Mouse (Mus musculus) stomach, embryonic 15.5 days (tissue): ENCODE measurements around the gene Six6. TPM values are rescaled to one million over a fixed set of nuclear protein-coding genes. Genes with fewer than 3 reads are reported as not detected.

Source experiments
- ATAC-seq: fragments of 200-750 bp; cut with Nextera tagmentation; 2 replicates; pipeline ENCODE4 v1.8.0; 2017; ENCODE audit warnings: low read depth, moderate number of reproducible peaks, moderate TSS enrichment; ENCODE audit not compliant: insufficient read depth, low FRiP score
- H3K27ac ChIP-seq: fragments of 300-500 bp; sonication (generic); 2 replicates; pipeline ENCODE4 v1.5.1; 2015; ENCODE audit warnings: mild to moderate bottlenecking, inconsistent platforms
- H3K27me3 ChIP-seq: fragments of 300-500 bp; sonication (generic); replicated peaks from 2 replicates; pipeline ENCODE4 v1.6.1; 2015; ENCODE audit warnings: inconsistent platforms
- H3K36me3 ChIP-seq: fragments of 300-500 bp; sonication (generic); 2 replicates; pipeline ENCODE4 v1.6.1; 2015; ENCODE audit warnings: inconsistent platforms
- H3K4me1 ChIP-seq: fragments of 300-500 bp; sonication (generic); 2 replicates; pipeline ENCODE4 v1.6.1; 2015; ENCODE audit warnings: inconsistent platforms
- H3K4me2 ChIP-seq: fragments of 300-500 bp; sonication (generic); 2 replicates; pipeline ENCODE4 v1.6.1; 2015; ENCODE audit warnings: mild to moderate bottlenecking, inconsistent platforms
- H3K4me3 ChIP-seq: fragments of 300-500 bp; sonication (generic); replicated peaks from 2 replicates; pipeline ENCODE4 v1.5.1; 2015; ENCODE audit warnings: inconsistent platforms
- H3K9ac ChIP-seq: fragments of 300-500 bp; sonication (generic); 2 replicates; pipeline ENCODE4 v1.6.1; 2015; ENCODE audit warnings: inconsistent platforms
- H3K9me3 ChIP-seq: fragments of 300-500 bp; sonication (generic); 2 replicates; pipeline ENCODE4 v1.6.1; 2016; ENCODE audit warnings: inconsistent platforms
- WGBS: fragments of 180-500 bp; shearing (Covaris S2); methylation state at CpG from one replicate; pipeline ENCODE4 v1.1.7; 2015; 5-methylcytosine and 5-hydroxymethylcytosine counted together
- polyA plus RNA-seq: library from polyadenylated mRNA; unstranded; fragments of >200 nt; fragmentation: Nextera tagmentation; extraction: Ambion mirVana; gene quantifications from 2 replicates; pipeline ENCODE4 v1.2.1, GENCODE M21; 2015

Gene Six6
- polyA plus RNA-seq, 1 experiment from 2014 or later: not detected

DNA sequence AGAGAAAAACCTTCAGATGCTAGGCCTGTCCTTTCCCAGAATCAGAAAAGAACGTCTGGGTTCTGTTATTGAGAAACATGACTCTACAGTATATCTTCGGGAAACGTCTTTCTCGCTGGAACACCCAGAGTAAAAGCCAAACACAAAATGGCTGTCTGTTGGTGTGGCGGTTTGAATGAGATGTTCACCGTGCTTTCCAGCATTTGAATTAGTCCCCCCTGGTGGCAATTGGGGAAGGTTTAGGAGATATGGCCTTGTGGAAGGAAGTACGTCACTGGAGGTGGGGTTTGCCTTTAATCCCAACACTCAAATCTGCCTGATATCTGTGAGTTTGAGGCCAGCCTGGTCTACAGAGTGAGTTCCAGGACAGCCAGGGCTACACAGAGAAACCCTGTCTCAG, 27.8 kb downstream of the Six6 start:
- H3K4me1 ChIP-seq: no peaks in the 10 kb centered on the region
- H3K27ac ChIP-seq: no peak overlapping the region
- no peaks in the 10 kb centered on the region for H3K36me3 ChIP-seq
- no peak overlapping the region for H3K4me2 ChIP-seq
- ATAC-seq: no peak
- 82% methylated on average over 7 of the region's 7 CpGs for WGBS
- H3K4me3 ChIP-seq: no peak overlapping the region
- peaks cover 3% of the 10 kb centered on the region; the same call in 1 of the 2 replicates for H3K27me3 ChIP-seq
- no peaks in the 10 kb centered on the region for H3K9me3 ChIP-seq
- no peak overlapping the region for H3K9ac ChIP-seq

DNA sequence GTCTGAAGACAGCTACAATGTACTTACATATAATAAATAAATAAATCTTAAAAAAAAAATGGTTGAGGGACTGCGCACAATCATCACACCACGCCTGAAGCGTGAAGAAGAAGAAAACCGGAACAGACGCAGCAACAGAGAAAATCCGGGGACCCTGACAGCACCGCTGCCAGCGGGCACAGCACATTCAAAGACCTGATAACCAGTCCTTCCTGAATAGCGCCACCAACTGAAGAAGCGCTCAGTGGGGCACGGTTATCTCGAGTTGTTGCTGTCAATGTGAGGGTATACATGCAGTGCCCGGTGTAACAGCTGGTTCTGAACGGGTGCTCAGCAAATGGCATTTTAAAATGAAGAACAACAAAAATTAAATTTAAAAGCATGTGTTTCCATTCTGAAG, 30.9 kb downstream of the Six6 start:
- H3K4me1 ChIP-seq: no peaks in the 10 kb centered on the region
- H3K36me3 ChIP-seq: no peaks in the 10 kb centered on the region
- no peak overlapping the region for H3K4me2 ChIP-seq
- H3K9ac ChIP-seq: no peak overlapping the region
- no peaks in the 10 kb centered on the region for H3K9me3 ChIP-seq
- no peak for ATAC-seq
- H3K27ac ChIP-seq: no peak overlapping the region
- WGBS: 68% methylated on average over 14 of the region's 14 CpGs
- no peak overlapping the region for H3K4me3 ChIP-seq
- peaks cover 3% of the 10 kb centered on the region; the same call in 1 of the 2 replicates for H3K27me3 ChIP-seq

DNA sequence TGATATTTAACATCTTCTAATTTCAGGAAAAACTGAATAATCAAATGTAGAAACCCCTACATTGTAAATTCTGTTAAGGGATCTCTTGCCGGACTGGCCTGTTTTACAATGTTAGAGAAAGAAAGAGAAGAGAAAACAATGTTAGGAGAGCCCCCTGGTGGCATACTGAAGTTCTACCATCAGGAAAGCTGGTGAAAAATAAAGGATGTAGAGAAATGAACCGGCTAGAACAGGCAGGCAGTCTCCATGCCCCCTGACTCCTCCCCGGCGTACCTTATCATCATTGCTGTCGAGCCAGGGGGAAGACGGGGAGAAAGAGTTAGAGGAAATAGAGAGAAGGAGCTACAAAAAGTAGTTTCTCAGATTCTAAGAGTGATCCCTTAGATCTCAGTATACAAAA, 33.5 kb downstream of the Six6 start:
- H3K27me3 ChIP-seq: peaks cover 3% of the 10 kb centered on the region; the same call in 1 of the 2 replicates
- H3K9ac ChIP-seq: no peak overlapping the region
- no peaks in the 10 kb centered on the region for H3K9me3 ChIP-seq
- H3K4me2 ChIP-seq: no peak overlapping the region
- 0 out of 2 replicates have a peak, but pooled peaks cover 4% of the 10 kb centered on the region for H3K4me1 ChIP-seq
- ATAC-seq: no peak
- no peak overlapping the region for H3K27ac ChIP-seq
- H3K4me3 ChIP-seq: no peak overlapping the region
- WGBS: 5% methylated on average over 6 of the region's 6 CpGs
- H3K36me3 ChIP-seq: no peaks in the 10 kb centered on the region

DNA sequence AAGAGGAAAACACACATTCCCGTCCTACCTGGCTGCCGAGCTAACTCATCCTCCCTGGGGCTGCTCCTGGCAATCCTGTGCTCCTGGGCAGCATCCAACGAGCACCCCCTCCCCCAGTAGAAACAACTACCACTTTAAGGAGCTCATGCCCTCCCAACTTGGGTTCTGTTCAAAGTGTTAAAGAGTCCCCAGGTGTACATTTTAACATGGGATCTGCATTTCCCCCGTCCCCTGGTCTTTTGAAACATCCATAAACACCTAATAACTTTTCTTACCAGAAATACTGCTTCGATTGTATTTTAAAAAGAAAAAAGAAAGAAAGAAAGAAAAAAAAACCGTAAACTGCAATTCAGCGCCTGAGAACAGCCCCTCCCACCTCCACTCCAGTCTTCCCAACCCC, 36.5 kb downstream of the Six6 start:
- 12% methylated on average over 7 of the region's 7 CpGs for WGBS
- no peaks in the 10 kb centered on the region for H3K36me3 ChIP-seq
- H3K27ac ChIP-seq: no peak overlapping the region
- ATAC-seq: no peak
- H3K9me3 ChIP-seq: no peaks in the 10 kb centered on the region
- 0 out of 2 replicates have a peak, but pooled peaks cover 4% of the 10 kb centered on the region for H3K4me1 ChIP-seq
- no peak overlapping the region; the same call in 1 of the 2 replicates for H3K4me3 ChIP-seq
- H3K4me2 ChIP-seq: peak overlapping the region; percentile 42
- no peaks in the 10 kb centered on the region for H3K27me3 ChIP-seq
- H3K9ac ChIP-seq: no peak overlapping the region

DNA sequence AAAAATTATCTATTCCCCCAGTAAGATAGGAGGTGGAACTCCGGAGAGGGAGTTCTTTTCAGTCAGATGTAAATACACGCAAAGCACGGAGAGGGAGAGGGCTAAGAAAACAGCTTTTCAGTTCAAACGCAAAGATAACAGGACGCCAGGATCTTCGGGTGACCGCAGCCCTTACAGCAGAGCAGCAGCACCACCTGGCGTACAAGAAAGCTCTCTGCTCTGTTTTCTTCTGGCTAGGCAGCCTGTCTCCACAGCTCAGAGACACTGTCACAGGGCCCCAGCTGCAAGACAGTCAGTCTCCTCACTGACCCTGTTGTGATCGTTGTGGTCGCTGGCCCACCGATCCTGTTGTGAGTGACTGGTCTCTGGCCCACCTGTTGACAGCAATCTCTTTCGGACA, 37.0 kb downstream of the Six6 start:
- Histone ChIP-seq H3K27ac (no peak overlapping the region), H3K9ac (no peak overlapping the region), H3K4me1 (0 out of 2 replicates have a peak, but pooled peaks cover 4% of the 10 kb centered on the region), H3K9me3 (no peaks in the 10 kb centered on the region), H3K27me3 (no peaks in the 10 kb centered on the region), H3K4me3 (no peak overlapping the region; the same call in 1 of the 2 replicates), H3K36me3 (no peaks in the 10 kb centered on the region), H3K4me2 (peak overlapping the region; percentile 42)
- ATAC-seq: peak; percentile 71; the same call in 1 of the 2 replicates
- WGBS: 2% methylated on average over 12 of the region's 12 CpGs

DNA sequence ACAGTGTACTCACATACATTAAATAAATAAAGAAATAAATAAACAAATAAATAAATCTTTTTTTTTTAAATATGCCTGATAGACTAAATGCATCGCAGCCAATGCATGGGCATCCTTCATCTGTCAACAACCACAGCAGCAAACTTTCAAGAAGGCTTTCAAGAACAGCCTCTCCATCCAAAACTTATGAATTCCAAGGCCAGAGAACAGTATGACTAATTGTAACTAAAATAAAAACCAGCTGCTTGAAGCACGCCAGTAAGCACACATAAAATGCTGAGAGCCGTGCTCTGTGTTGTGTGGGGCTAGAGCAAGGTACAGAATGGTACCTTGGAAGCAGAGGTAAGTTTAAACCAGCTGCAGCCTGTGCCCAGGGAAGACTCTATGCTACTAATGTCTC, 38.2 kb downstream of the Six6 start:
- Histone ChIP-seq H3K27me3 (no peaks in the 10 kb centered on the region), H3K36me3 (no peaks in the 10 kb centered on the region), H3K9ac (no peak overlapping the region), H3K4me1 (0 out of 2 replicates have a peak, but pooled peaks cover 4% of the 10 kb centered on the region), H3K4me3 (no peak overlapping the region), H3K4me2 (no peak overlapping the region), H3K27ac (no peak overlapping the region), H3K9me3 (no peaks in the 10 kb centered on the region)
- 68% methylated on average over 3 of the region's 3 CpGs for WGBS
- ATAC-seq: no peak

DNA sequence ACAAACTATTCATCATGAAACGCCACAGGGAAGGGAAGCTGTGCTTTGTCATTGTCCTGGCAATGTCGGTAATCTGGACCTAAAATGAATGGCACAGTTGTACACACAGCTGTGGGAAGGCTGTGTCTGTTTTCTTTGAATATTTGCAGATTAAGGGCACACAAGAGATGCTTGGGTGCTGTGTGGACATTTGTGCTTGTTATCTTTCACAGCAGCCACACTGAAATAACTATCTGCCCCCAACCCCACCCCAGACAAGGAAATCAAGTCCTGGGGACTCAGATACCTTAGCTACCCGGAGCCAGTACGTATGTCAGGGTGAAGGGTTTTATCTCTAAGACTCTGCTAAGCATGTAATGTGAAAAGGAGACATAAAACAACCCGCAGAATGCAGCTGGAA, 39.5 kb downstream of the Six6 start:
- no peaks in the 10 kb centered on the region for H3K36me3 ChIP-seq
- WGBS: 62% methylated on average over 5 of the region's 5 CpGs
- no peak overlapping the region for H3K9ac ChIP-seq
- no peak overlapping the region for H3K4me3 ChIP-seq
- no peaks in the 10 kb centered on the region for H3K9me3 ChIP-seq
- 0 out of 2 replicates have a peak, but pooled peaks cover 4% of the 10 kb centered on the region for H3K4me1 ChIP-seq
- H3K4me2 ChIP-seq: no peak overlapping the region
- H3K27ac ChIP-seq: no peak overlapping the region
- ATAC-seq: no peak
- H3K27me3 ChIP-seq: no peaks in the 10 kb centered on the region

DNA sequence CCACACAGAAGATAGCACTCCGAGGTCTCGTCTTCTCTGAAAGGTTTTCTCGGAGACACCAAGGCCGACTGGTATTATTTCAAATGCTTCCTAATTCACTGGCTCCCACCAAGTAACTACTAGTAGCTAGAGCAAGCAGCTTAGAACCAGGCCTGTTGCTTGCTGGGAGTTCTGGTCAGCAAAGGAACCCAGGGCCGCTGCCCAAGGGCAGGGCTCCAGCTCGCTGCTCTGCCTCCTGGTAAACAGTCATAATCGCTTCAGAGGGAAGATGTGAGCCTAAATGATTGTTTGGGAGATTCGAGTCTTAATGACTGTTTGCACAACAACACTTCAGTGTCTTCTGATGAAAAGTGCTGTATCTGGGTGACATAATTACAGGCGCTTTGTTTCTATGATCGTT, 42.9 kb downstream of the Six6 start:
- ATAC-seq: no peak

DNA sequence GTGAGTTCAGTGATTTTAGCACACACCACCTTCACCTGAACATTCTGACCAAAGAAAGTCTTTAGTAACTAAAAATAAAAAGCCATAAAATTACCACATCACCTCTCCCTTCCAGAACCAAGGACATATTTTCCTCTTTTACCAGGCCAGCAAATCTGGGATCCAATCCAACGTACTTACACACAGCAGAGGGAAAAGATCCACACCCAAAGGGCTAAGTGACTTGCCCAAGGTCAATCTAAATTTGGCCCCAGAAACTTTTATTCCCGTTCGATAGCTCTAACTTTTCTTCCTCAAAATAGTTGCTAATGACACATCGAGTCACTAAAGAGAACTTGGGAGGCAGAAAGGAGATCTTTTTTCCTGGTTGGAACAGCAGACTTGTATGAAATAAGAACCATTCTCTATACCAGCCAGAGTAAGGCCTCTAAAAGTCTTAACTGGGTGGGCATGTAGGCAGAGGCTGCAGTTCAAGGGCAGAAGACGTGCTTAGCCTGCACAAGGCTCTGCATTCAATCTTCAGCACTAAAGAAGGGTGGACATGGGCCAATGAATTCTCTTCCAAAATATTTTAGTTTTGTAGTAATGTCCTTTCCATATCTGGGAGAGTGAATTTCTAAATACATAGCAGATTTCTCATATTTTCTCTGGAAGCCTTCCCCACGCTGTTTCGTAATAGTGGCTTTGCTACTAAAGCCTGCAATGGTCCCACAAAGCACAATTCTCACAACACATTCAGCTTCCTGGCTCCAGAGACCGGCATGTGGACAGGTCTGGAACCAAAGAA, 43.6 kb downstream of the Six6 start:
- Histone ChIP-seq H3K27ac (0 out of 2 replicates have a peak overlapping the region, but pooled peaks have one; percentile 8), H3K36me3 (no peaks in the 10 kb centered on the region), H3K9me3 (no peaks in the 10 kb centered on the region), H3K4me1 (no peaks in the 10 kb centered on the region), H3K27me3 (no peaks in the 10 kb centered on the region), H3K4me3 (no peak overlapping the region), H3K9ac (no peak overlapping the region), H3K4me2 (no peak overlapping the region)
- ATAC-seq: no peak
- 67% methylated on average over 8 of the region's 8 CpGs for WGBS

More for the DNA sequence above, 42.9 kb downstream of the Six6 start:
- H3K9ac ChIP-seq: no peak overlapping the region
- H3K4me2 ChIP-seq: no peak overlapping the region
- 70% methylated on average over 10 of the region's 10 CpGs for WGBS
- H3K4me3 ChIP-seq: no peak overlapping the region
- no peak overlapping the region for H3K27ac ChIP-seq
- H3K36me3 ChIP-seq: no peaks in the 10 kb centered on the region
- H3K27me3 ChIP-seq: no peaks in the 10 kb centered on the region
- no peaks in the 10 kb centered on the region for H3K9me3 ChIP-seq
- H3K4me1 ChIP-seq: no peaks in the 10 kb centered on the region

Other genes with a start within 250 kb of the Six6 start
- 50.9 and 51.9 TPM in 2 replicates for gene Ppm1a, start 182.4 kb upstream of the Six6 start, polyA plus RNA-seq
- gene 4930447C04Rik, start 882 bp downstream of the Six6 start, polyA plus RNA-seq: 1.6 and 2.6 TPM in 2 replicates
- gene Six1, start 114.0 kb downstream of the Six6 start, polyA plus RNA-seq: 0.08 and 0.72 TPM in 2 replicates
- 0.74 and 0.90 TPM in 2 replicates for gene Six4, start 173.6 kb downstream of the Six6 start, polyA plus RNA-seq
- gene Mnat1, start 183.8 kb downstream of the Six6 start, polyA plus RNA-seq: 24.2 and 26.7 TPM in 2 replicates